Mouse (Mus musculus) stomach, postnatal 0 days (tissue): ENCODE measurements around the gene Nkx3-2. TPM values are rescaled to one million over a fixed set of nuclear protein-coding genes. Genes with fewer than 3 reads are reported as not detected.
A peak's percentile ranks its signal among the peaks of the same experiment; 100 is the strongest.

Experiments
- ATAC-seq: fragments of 200-750 bp; cut with Nextera tagmentation; 2 replicates; pipeline ENCODE4 v1.8.0; 2017; ENCODE audit not compliant: low FRiP score, low TSS enrichment
- DNase-seq: peaks from one replicate; pipeline ENCODE4 v3.0.0-alpha.2; 2016; ENCODE audit warnings: low spot score
- H3K27ac ChIP-seq: fragments of 300-500 bp; sonication (generic); replicated peaks from 2 replicates; pipeline ENCODE4 v1.5.1; 2014; ENCODE audit warnings: mild to moderate bottlenecking, control low read depth
- H3K27me3 ChIP-seq: fragments of 300-500 bp; sonication (generic); 2 replicates; pipeline ENCODE4 v1.6.1; 2014; ENCODE audit warnings: low read length; ENCODE audit not compliant: control insufficient read depth, insufficient read depth
- H3K36me3 ChIP-seq: fragments of 300-500 bp; sonication (generic); 2 replicates; pipeline ENCODE4 v1.6.1; 2014; ENCODE audit warnings: low read length, mixed read lengths; ENCODE audit not compliant: control insufficient read depth, insufficient read depth
- H3K4me1 ChIP-seq: fragments of 300-500 bp; sonication (generic); replicated peaks from 2 replicates; pipeline ENCODE4 v1.6.1; 2014; ENCODE audit warnings: antibody characterized with exemption; ENCODE audit not compliant: control insufficient read depth, insufficient read depth
- H3K4me2 ChIP-seq: fragments of 300-500 bp; sonication (generic); replicated peaks from 2 replicates; pipeline ENCODE4 v1.6.1; 2014; ENCODE audit warnings: low read depth, mild to moderate bottlenecking, control low read depth, moderate library complexity
- H3K4me3 ChIP-seq: fragments of 300-500 bp; sonication (generic); 2 replicates; pipeline ENCODE4 v1.5.1; 2014; ENCODE audit warnings: low read depth, low read length, control low read depth
- H3K9ac ChIP-seq: fragments of 300-500 bp; sonication (generic); 2 replicates; pipeline ENCODE4 v1.6.1; 2014; ENCODE audit warnings: mild to moderate bottlenecking, low read length, control low read depth, mixed read lengths
- H3K9me3 ChIP-seq: fragments of 300-500 bp; sonication (generic); 2 replicates; pipeline ENCODE4 v1.6.1; 2016; ENCODE audit warnings: low read length; ENCODE audit not compliant: control insufficient read depth
- CTCF ChIP-seq: IDR thresholded peaks from 2 replicates; pipeline ENCODE4 v1.5.1; 2016; ENCODE audit warnings: antibody characterized with exemption, low read depth, mild to moderate bottlenecking, moderate library complexity
- EP300 ChIP-seq: optimal IDR thresholded peaks from 2 replicates; pipeline ENCODE3; 2016; ENCODE audit warnings: antibody characterized with exemption
- WGBS: fragments of 180-500 bp; shearing (Covaris S2); extraction: QIAGEN DNeasy Blood & Tissue Kit; methylation state at CpG from one replicate; pipeline ENCODE4 v1.1.7; 2014; 5-methylcytosine and 5-hydroxymethylcytosine counted together
- polyA plus RNA-seq: library from polyadenylated mRNA; unstranded; fragments of >200 nt; fragmentation: Nextera tagmentation; extraction: Ambion mirVana; gene quantifications from 2 replicates; pipeline ENCODE4 v1.2.1, GENCODE M21; 2015

The Nkx3-2 gene
- polyA plus RNA-seq, 1 experiment from 2014 or later, result 1.0 TPM

- H3K4me1 ChIP-seq, result no peaks in the 10 kb centered on the region
- H3K9ac ChIP-seq, result no peak overlapping the region
- peaks cover 31% of the 10 kb centered on the region for H3K27me3 ChIP-seq
- no peaks in the 10 kb centered on the region for H3K36me3 ChIP-seq
- no peaks in the 10 kb centered on the region for H3K9me3 ChIP-seq
- no peak overlapping the region for H3K27ac ChIP-seq
- peak overlapping the region; percentile 46; the same call in 1 of the 2 replicates for H3K4me3 ChIP-seq
- DNase-seq (no peak), ATAC-seq (no peak)
- H3K4me2 ChIP-seq, result no peak overlapping the region
- 16% methylated on average over 22 of the region's 22 CpGs for WGBS
- no peak for TF ChIP-seq EP300
Observed at GRCm38 (mm10) chr5:41760831-41761508, 3.3 kb downstream of the Nkx3-2 start.

- WGBS, result 21% methylated on average over 8 of the region's 8 CpGs
Observed at GRCm38 (mm10) chr5:41760071-41760470, 4.2 kb downstream of the Nkx3-2 start.

GRCm38 (mm10) chr5:41758671-41759639 is 5.3 kb downstream of the Nkx3-2 start:
- H3K4me3 ChIP-seq, result no peak overlapping the region
- H3K36me3 ChIP-seq, result no peaks in the 10 kb centered on the region
- H3K4me1 ChIP-seq, result no peaks in the 10 kb centered on the region
- TF ChIP-seq EP300 (no peak), CTCF (no peak)
- no peak overlapping the region for H3K27ac ChIP-seq
- H3K4me2 ChIP-seq, result no peak overlapping the region
- WGBS, result 34% methylated on average over 19 of the region's 19 CpGs
- peaks cover 28% of the 10 kb centered on the region for H3K27me3 ChIP-seq
- H3K9ac ChIP-seq, result no peak overlapping the region
- DNase-seq, result no peak
- no peak for ATAC-seq
- no peaks in the 10 kb centered on the region for H3K9me3 ChIP-seq

More at GRCm38 (mm10) chr5:41760071-41760470, 4.2 kb downstream of the Nkx3-2 start:
- Histone ChIP-seq H3K4me2 (no peak overlapping the region), H3K36me3 (no peaks in the 10 kb centered on the region), H3K9me3 (no peaks in the 10 kb centered on the region), H3K4me1 (no peaks in the 10 kb centered on the region), H3K4me3 (0 out of 2 replicates have a peak overlapping the region, but pooled peaks have one; percentile 6), H3K9ac (no peak overlapping the region), H3K27ac (no peak overlapping the region), H3K27me3 (peaks cover 31% of the 10 kb centered on the region)
- ATAC-seq (no peak), DNase-seq (no peak)
- TF ChIP-seq EP300 (no peak), CTCF (no peak)

GRCm38 (mm10) chr5:41757338-41757737 is 7.0 kb downstream of the Nkx3-2 start:
- H3K27me3 ChIP-seq, result peaks cover 17% of the 10 kb centered on the region
- no peak for ATAC-seq
- WGBS, result 29% methylated on average over 5 of the region's 5 CpGs
- no peaks in the 10 kb centered on the region for H3K9me3 ChIP-seq
- TF ChIP-seq CTCF, result no peak
- no peaks in the 10 kb centered on the region for H3K4me1 ChIP-seq
- H3K36me3 ChIP-seq, result no peaks in the 10 kb centered on the region
- no peak overlapping the region for H3K9ac ChIP-seq
- H3K4me2 ChIP-seq, result no peak overlapping the region
- H3K4me3 ChIP-seq, result no peak overlapping the region
- no peak overlapping the region for H3K27ac ChIP-seq
- DNase-seq, result no peak

- no peak overlapping the region for H3K9ac ChIP-seq
- 17% methylated on average over 4 of the region's 4 CpGs for WGBS
Observed at GRCm38 (mm10) chr5:41756396-41756795, 7.9 kb downstream of the Nkx3-2 start.

More at GRCm38 (mm10) chr5:41756396-41756795, 7.9 kb downstream of the Nkx3-2 start:
- Histone ChIP-seq H3K27ac (no peak overlapping the region), H3K36me3 (no peaks in the 10 kb centered on the region), H3K4me3 (no peak overlapping the region), H3K4me2 (no peak overlapping the region), H3K27me3 (peaks cover 17% of the 10 kb centered on the region), H3K4me1 (no peaks in the 10 kb centered on the region), H3K9me3 (no peaks in the 10 kb centered on the region)
- no peak for TF ChIP-seq EP300
- no peak for TF ChIP-seq CTCF
- ATAC-seq, result no peak
- DNase-seq, result no peak
